Mouse (Mus musculus): Measurements from ENCODE around the gene Sec14l4.
A peak's percentile ranks its signal among the peaks of the same experiment; 100 is the strongest.

Sec14l4 gene

GRCm38 (mm10) chr11:4078267-4078933, 47.1 kb downstream of the Sec14l4 start:
- DNase-seq (ENCODE audit: low spot score in 2 of 2), result no peak

- peak; percentile 64 to 66 for DNase-seq (ENCODE audit: low spot score in 2 of 2)
Observed at GRCm38 (mm10) chr11:4080219-4080618, 49.0 kb downstream of the Sec14l4 start.

GRCm38 (mm10) chr11:4083316-4084078, 52.2 kb downstream of the Sec14l4 start:
- DNase-seq (ENCODE audit: low spot score in 2 of 2), result no peak

- DNase-seq (ENCODE audit: low spot score in 2 of 2), result no peak
Observed at GRCm38 (mm10) chr11:4086246-4086645, 55.0 kb downstream of the Sec14l4 start.

- no peak for DNase-seq (ENCODE audit: low spot score in 2 of 2)
Observed at GRCm38 (mm10) chr11:4087267-4087666, 56.0 kb downstream of the Sec14l4 start.

- DNase-seq (ENCODE audit: low spot score in 2 of 2), result no peak
Observed at GRCm38 (mm10) chr11:4093459-4094377, 62.5 kb downstream of the Sec14l4 start.

- DNase-seq (ENCODE audit: low spot score in 2 of 2), result peak; percentile 59 to 73
Observed at GRCm38 (mm10) chr11:4094378-4095170, 63.3 kb downstream of the Sec14l4 start.

- peak in 1 of 2 experiments; percentile 44 for DNase-seq (ENCODE audit: low spot score in 2 of 2)
Observed at GRCm38 (mm10) chr11:4095171-4096053, 64.2 kb downstream of the Sec14l4 start, which contains the start of gene Mtfp1. TSS of gene Mtfp1 (minus strand) at chr11:4095445.

- peak; percentile 94 to 97 for DNase-seq (ENCODE audit: low spot score in 2 of 2)
Observed at GRCm38 (mm10) chr11:4096054-4096984, 65.1 kb downstream of the Sec14l4 start.

- no peak for DNase-seq (ENCODE audit: low spot score in 2 of 2)
Observed at GRCm38 (mm10) chr11:4097091-4097621, 65.9 kb downstream of the Sec14l4 start.

All from frontal cortex, postnatal 25 days (tissue).